Mouse (Mus musculus) spleen, adult 18-20 months (tissue): ENCODE data around the gene Slc7a15.
A peak's percentile ranks its signal among the peaks of the same experiment; 100 is the strongest.

Source experiments
- DNase-seq, 2 experiments: peaks; one replicate each; pipeline ENCODE4 v3.0.0; 2022; ENCODE audit warnings: mixed read lengths in 2 of 2

Gene Slc7a15

DNA sequence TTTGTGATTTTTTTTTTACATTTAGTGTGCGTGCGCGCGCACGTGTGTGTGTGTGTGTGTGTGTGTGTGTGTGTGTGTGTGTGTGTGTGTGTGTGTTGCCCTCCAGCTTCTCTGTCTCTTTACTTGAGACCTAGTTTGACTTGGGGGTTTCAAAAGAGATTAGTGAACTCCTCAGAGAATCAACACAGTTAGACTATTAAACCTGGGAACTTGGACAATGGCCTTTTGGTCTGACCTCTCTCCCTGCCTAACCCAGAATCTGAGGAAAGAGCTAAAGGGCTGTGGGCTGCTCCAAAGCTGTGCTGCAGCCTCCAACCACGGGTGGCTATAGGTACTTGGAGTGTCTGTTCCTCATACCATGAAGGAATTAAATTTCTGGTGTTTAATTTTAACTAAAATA is 94.7 kb downstream of the Slc7a15 start:
- no peak for DNase-seq

DNA sequence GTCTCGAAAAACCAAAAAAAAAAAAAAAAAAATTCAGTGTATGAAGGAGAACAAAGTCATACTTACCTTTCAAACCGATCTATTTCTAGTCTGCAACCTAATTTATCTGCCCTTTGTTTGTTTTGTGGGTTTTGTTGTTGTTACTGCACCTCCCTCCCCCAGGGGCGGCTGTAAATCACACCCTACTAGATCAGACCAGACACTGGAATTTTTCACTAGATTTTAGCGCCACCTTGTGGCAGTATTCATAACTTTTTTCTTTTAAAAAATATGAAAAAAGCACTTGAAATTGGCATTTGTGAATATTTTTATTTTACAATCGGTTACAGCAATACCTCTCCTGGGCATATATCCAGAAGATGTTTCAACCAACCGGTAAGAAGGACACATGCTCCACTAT is 96.3 kb downstream of the Slc7a15 start:
- DNase-seq = peak in 1 of 2 experiments; percentile 32

DNA sequence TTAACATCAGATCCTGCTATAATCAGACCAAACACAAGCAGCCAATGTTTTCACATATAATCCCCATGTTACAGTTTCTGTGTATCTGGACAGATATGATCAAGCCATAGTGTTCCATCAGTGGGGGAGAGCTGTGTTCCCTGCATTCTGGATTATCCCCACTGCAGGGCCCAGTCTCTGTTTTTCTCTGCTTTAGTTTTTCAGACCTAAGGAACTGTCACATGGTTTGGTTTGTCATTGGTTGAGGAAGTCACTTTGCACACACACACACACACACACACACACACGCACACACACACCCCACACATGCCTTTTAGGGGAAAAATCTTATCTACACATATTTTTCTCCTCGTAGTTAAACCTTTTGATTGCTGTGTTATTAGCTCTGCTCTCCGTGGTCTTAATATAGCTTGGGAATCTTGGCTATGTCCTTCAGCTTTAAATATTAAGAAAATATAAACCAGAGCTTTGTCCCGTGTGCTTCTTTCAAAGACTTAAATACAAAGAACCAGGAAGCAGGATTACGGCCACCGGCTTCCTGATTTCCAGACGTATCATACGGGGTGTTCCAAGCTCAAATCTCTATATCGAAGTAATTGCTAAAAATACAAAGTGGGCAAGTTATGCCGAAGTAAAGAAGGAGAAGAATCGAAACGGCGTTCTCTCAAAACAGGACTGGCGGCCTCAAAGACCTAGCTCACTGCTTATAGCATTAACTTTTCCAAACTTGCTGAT is 97.1 kb downstream of the Slc7a15 start:
- no peak for DNase-seq

DNA sequence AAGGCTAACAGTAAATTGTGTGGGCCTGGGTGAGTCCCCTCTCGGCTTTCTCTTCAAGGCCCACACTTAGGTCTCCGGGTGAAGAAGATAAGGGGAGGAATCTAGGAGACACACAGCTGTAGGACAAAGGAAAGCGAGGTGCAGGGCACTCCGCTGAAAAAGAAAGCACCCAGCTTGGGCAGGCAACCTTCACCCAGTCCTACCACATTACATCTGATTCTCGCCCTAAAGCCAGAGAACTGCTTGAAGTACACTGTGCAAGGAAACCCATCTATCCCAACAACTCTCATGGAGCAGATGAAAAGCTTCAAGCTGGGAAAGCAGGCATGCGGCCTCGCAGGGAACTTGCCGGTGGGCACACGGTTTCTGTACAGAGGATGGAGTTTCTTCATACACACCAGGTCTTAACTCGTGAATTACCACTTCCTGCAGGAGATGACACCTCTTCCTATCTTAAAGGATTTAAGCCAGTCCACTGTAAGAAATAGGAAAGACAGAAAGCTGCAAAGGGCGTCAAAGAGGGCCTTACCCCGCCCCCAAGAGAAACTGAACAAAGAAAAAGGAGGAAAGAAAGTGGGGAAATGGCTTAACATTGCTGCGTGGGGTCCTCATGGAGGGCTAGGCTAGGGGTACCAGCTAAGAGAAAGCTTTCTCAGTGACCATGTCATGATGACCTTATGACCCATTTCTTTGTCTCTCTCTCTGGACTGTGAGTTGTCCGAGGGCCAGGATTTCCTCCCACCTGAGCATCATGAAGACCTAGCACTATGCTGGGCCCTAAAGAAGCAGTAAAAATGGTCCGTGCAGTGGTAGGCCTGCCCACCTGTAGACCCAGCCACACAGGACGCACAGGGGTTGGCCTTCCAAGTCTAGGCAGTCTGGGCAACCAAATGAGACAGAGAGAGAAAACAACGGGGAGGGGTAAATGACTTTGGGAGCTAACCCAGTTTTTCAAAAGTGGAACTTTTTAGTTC is 98.0 kb downstream of the Slc7a15 start:
- DNase-seq = peak in 1 of 2 experiments; percentile 18

DNA sequence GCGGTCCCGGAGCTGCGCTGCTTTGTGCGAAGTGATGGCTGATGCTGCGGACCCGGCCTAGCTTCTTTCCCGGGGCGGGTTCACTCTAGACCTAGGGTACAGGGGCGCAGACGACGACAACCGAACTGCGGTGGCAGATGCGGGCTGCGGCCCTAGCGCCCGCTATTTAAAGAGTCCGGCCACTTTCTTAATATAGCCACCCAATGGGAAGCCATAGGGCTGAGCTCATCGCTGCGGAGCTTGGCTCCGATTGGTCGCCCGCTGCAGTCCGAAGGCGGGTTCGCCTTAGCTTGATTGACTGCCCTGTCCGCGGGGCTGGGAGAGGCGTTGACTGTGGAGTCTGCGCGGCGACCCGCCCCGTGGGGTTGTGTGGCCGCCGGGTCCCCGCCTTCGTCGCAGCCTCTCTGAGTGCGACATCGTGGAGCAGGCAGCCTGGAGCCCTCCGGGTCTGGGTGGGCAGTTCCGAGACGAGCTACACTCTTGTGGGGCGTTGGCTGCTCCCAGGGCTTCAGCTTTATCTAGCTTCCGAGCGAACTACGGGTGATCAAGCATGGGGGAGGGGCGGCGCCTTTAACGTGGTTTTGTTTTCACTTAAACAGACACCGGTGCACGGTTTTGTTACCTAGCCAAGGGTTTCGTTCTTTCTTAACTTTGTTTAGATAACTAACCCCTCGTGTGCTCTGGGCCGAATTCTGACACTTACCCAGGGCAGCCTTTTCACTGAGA is 98.8 kb downstream of the Slc7a15 start, which contains the start of gene Rhob:
Gene Rhob, minus strand, starts transcription at position 139 of the 726 bp plus-strand sequence.
- peak; percentile 86 to 89 for DNase-seq

DNA sequence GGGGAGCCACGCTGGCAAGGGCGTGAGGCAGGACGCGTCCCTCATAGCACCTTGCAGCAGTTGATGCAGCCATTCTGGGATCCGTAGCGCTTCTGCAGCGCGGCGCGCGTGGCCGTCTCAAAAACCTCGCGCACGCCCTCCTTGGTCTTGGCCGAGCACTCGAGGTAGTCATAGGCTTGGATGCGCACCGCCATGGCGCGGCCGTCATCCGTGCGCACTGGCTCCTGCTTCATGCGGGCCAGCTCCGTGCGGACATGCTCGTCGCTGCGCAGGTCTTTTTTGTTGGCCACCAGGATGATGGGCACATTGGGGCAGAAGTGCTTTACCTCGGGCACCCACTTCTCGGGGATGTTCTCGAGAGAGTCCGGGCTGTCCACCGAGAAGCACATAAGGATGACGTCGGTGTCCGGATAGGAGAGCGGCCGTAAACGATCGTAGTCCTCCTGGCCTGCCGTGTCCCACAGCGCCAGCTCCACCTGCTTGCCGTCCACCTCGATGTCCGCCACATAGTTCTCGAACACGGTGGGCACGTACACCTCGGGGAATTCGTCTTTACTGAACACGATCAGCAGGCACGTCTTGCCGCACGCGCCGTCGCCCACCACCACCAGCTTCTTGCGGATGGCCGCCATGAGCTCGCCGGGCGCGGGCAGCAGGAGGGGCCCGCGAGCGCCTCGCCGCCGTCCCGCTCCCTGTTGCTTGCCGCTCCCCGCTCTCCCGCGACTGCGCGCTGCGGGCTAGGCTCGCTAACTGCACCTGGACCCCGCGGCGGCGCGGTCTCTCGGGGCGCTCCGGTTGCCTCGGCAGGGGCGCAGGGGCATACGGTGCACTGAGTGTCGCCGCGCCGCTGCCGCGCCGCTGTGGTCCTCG is 99.6 kb downstream of the Slc7a15 start:
- peak in 1 of 2 experiments; percentile 55 for DNase-seq

DNA sequence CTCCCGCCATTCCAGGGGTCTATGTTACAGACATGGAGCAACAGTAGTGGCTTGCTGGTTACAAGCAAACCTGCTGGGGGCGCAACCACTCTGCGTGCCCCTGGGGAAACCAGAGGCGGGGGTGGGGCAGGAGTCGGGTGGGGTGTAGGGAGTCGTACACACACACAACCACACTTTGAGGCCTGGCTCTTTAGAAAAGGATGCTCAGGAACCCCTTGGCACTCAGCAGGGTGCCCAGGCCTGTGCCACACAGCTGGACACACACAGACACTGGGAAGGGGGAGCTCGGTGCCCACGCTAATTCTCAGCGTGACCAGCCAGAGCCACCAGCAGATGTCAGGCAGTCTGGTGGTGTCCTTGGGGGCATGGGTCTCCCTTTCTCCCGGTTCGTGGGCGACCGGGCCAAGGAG is 100.3 kb downstream of the Slc7a15 start:
- peak in 1 of 2 experiments; percentile 30 for DNase-seq

DNA sequence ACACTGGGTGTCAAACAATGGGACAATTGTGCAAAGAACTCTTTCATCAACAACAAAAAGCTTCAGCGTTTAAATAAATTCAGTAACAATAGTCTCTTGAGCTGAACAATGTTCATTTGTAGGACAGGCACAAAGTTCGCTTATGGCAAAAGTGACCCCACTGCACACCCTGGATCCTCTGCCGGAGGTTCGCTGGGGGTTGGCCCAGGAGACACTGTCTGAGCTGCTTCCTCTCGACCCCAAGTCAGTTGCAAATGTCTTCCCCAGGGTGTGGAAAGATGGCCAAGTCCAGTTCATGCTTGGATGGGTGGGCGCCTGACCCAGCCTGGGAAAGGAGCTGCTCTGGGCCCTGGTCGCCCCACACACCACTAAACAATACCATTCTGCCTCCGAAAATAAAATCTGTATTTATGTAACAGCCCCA is 100.7 kb downstream of the Slc7a15 start:
- DNase-seq = no peak

DNA sequence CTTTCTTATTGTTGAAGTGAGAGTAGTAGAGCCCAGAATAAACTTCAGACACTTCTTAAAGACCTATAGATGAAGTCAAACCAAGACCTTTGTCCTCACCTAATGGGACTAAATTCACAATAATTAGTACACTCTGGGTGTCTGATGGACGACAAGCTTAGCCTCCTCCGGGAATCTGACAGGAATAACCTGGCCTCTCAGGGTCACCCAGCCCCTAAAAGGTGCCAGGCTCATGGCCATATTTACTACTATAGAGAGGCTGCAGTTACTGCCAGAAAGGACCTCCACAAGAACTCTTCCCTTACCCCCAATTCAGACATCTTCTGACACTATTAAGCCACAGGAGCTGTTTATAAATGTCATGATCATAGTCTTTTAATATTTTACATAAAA is 101.6 kb downstream of the Slc7a15 start:
- no peak for DNase-seq

DNA sequence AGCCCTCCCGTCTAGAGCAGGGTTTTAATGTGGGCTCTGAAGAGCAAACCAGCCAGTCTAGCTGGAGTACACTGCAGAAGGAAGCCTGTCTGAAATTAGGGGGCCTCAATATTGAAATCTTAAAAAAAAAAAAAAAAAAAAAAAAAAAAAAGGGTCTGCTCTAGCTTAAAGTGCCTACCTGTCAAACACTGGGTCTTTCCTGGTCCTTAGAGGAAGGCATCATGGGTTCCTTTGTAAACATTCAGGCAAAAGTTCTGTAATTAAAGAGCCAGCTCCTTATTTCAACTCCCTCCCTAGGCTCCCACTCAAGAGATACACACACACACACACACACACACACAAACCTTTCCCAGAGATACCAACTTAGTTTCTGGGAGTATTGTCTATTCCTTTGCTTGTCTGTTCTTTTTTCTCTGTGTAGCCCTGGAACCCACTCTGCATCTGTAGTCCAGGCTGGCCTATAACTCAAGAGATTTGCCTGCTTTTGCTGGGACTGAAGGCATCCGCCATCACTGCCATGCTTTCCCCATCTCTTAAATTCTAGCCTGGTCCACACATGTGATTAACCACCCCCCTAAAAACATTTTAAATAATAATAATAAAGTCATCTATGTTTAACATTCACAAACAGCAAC is 102.1 kb downstream of the Slc7a15 start:
- no peak for DNase-seq

DNA sequence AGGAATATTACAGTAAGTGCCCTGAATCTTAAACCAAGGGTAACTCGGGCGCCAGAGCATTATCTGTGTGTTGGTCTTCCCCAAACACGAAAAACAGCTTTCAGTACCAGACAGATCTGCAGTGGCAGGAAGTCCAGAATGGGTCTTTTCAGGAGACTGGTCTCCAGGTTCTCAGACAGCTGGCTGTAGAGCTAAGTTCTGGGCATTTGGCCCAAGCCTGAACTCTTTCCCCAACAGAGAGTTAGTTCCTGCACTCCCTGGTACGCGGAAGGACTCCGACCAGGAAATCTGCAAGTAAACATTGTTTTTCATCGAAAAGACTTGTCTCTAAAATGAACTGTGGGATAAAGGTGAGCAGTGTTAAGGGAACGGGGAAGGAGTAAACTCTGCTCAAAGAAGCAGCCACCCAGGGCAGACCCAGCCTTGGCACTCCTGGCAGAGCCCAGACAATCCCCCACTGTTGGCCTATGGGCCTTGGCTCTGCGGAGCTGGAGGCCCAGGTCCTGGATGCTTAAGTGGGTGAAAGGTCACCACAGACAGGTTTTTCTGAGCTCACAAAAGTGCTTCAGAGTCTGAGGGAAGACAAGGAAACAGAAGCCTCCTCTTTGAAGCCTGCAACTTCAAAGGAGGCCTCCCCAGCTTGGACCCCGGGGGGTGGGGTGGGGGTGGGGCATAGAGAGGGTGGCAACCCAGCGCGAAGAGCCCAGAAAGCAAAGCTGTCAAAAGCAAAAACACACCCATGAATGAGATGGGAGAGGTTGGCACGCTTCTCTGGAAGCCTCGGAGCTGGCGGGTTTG is 102.8 kb downstream of the Slc7a15 start:
- no peak for DNase-seq

DNA sequence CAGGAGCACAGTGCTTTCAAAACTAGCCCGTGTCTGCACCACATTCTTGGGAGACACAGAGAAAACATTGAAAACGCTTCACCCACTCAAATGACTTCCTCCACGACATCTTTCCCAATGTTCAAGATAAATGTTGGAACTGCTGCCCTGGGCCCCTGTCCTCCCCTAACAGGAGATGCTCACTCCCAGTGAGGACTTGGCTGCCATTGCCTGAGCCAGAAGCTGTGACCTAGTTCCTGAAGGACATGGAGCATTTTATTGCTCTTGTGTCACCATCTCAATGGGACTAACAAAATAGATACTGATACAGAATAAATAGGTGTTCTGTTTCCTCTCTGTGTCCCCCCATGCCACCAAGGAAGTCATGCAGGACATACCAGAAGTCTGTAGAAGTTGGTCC is 104.2 kb downstream of the Slc7a15 start:
- no peak for DNase-seq

DNA sequence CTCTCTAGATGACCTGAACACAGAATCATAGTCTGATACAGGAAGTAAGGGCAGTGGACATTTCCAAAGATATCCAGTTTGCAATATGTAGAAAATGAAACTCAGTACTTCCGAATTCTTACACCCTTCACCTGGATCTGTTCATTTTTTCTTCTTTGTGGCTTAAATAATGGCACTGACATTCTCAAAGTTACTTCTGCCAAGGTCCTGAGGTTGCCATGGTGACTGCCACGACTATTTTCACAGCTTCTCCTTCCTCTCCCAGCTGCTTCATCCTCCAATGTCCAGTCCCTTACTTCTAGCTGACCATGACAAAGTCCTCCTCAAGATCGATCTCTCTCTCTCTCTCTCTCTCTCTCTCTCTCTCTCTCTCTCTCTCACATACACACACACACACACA is 105.5 kb downstream of the Slc7a15 start:
- DNase-seq = no peak

DNA sequence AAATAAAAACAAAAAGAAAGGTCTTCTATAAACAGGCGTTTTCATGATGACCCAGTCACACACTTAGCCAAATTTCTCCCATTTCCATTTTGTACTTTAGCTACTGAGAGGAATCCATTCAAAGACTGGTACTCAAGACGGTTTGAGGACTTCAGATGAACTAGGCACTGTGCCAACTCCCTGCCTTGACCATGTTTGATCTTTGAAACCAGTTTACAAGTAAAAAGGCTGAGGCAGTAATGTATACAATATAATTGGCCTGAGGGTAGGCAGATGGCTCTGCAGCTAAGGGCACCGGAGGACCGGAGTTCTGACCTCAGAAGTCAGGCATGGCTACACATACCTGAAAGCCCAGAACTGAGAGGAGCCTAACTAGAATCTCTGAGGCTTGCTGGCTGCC is 109.8 kb downstream of the Slc7a15 start:
- DNase-seq = no peak

DNA sequence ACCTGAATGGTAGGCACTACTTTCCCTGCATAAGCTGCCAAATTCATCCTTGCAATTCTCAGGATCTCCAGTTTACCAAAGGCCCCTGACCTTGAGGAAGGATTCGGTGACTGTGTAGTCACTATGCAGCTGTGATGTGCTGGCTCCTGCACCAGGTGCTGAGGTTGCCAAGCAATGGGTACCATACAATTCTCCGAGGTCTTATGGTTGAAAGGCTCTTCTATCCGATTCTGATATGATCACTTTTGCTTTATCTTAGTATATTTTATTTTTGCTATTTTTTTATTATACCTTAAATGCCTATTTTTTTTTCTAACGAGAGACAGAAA is 110.2 kb downstream of the Slc7a15 start:
- DNase-seq = no peak

DNA sequence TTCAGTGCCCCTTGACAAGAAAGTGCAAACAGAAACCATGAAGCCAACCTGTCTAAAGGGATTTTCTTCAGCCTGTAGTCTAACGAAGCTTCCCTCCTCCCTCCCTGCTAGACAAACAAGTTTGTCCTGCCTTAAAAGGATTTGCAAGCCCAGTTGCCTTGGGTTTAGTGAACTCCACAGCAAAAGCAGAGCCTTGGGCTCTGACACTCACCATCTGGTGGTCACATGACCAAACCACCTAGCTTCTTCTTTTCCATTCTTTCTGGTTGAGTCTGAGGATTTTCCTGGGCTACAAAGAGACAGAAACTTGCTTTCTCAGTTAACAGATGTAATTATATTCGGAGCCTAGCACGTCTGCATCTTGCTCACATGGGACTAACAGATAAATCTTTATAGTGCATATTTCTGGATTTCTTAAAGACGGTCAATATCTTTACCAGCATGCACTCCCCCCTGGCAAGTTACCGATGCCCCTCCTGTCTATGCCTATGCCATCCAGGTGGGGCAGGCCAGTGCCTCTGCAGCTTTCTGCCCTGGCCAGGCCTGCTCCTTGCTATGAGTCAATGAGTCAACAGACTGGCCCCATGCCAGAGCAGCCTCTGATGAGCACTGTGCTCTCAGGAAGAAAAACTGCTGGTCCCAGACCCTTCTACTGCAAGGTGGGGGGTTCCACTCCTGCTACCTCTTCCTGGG is 110.8 kb downstream of the Slc7a15 start:
- no peak for DNase-seq

DNA sequence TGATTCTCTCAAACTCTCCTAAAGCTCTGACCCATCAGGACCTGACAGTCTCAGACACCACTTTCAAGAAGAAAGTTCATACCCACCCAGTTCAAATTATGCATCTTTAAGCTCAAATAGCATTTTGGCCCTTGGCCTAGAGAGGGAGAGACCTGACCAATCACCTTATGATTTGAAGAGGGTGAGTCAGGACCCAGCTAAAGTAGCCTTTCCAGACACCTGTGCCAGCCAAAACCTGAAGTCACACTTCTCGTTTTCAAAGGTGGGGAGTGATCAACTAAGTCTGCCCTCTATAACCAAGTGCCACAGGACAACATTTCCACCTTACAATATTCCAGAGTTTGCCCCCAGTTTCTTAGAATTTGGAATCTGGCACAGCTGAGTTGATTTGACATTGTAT is 111.6 kb downstream of the Slc7a15 start:
- no peak for DNase-seq

DNA sequence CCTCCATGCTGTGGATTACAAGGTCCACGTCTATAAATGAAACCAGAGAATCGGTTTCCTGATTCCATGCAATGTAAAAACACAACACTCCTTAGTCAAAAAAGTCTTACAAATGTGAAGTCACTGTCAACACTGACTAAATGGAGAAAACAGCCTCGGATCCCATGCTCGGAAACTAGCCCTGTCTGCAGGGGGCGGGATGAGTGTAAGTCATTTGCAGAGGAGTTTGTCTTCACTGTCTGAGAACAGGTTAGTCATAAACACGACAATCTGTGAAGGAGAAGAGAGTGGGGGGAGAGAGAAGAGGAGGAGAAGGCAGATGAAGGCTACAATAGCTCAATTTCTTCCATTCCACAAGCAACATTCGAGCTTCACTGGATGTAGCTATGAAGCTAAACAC is 113.6 kb downstream of the Slc7a15 start:
- no peak for DNase-seq

DNA sequence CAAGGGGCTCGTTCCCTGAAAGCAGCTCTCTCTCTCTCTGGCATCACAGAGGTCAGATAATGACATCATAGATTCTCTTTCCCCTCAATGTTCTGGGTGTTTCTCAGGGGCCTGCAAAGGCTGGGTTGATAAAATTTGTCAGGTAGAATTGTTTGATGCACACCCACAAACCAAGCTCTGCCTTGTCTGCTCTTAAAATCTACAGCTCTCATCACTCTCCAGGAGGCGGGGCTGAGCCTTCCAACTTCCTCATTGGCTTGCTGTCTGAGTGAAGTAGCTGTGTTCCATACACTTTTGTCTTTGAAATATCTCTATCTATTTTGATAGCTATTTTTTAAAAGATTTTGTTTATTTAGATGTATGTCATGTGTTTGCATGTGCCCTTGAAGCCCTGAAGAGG is 116.7 kb downstream of the Slc7a15 start:
- DNase-seq = no peak
